Mouse (Mus musculus): Measurements from ENCODE around the gene Fgf4.
"Not testable (repeated sequence)": the region's sequence is repeated elsewhere in the genome, so short reads cannot be mapped to it uniquely, and the experiment has no call there.

The Fgf4 gene

DNA sequence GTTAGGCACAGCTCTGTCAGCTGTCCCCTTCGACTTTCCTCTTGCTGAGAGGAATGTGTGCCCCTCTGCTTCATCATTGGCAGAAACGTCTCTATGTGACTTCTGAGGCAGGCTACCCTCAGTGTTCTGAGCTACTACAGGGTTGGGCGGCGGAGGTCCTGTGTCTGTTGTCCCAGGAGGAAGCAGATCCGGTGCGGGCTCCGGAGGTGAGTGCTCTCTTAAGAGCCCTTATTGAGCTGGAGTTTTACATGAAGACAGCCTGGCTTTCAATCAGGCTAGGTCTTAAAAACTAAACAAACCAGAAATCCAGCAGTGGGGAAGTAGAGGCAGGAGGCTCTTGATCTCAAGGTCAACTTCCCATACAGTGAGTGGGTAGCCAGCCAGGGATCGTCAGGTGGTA is 20.4 kb downstream of the Fgf4 start:
- no peak for DNase-seq

DNA sequence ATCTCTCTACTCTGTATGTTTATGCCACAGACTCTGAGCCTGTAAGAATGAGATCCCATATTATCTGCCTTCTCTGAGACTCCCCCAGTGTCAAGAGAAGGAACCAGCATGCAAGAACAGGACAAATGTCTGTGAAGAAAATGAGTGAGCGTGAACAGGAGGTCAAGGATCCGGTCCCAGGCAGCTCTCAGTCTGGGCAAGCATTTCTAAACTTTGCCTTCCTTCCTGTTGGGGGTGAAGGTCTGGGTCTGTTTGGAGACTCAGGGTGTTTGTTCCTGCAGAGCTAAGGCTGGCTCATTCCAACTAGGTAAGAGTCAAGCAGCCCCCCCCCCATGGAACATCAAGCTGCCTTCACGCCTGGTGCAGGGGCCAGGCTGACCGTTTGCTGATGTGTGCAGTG is 25.3 kb downstream of the Fgf4 start:
- DNase-seq, result no peak

DNA sequence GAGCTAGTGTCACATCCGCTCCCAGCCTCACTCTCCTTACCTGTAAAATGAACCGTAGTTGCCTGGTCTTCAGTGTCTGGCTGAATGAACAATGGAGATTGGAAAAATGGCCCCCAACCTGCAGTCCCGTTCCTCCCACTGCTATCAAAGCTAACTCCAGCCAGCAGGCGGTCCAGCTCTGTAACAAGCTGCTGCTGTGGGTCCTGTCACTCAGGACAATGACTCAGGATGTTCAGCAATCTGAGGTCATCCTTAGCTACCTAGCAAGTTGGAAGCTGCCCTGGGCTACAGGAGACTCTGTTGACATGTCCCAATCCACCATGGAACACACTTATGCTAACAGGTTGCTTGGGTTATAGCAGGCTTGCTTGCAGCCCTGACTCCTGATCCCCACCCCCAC is 26.0 kb downstream of the Fgf4 start:
- DNase-seq, result no peak

DNA sequence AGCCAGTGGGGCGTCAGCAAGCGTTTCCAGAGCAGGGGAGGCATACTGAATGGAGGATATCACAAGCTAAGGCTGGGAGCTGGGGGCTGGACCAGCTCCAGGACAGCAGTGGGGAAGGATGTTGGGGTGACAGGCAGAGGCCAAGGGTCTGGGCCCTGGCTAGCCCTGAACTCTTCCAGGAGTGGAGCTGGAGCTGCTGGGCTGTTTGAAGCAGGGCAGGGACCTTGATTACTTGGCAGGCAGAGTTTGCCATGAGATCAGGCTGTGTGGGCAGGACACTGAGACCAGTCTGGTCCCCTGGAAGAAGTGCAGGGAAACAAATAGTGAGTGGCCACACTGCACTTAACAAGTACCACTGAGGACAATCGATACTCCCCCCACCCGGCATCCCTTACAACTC is 27.1 kb downstream of the Fgf4 start:
- DNase-seq, result no peak

DNA sequence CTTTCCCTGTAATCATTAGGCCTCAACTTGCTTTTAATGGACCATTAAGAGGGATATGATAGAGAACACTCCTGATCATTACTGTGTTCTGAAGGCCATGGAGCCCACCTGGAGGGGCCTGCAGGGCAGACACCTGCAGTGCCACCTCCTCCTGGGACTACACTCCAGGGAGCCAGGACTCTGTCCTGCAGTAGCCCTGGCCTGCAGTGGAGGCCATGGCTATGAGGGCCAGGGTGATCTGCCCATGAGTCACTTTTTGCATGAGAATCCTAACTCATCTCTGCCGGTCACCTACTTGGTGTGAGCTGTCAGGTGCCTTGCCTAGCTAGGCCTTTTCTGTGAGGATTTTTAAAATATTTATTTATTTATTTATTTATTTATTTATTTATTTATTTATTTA is 31.2 kb downstream of the Fgf4 start:
- DNase-seq, result no peak

DNA sequence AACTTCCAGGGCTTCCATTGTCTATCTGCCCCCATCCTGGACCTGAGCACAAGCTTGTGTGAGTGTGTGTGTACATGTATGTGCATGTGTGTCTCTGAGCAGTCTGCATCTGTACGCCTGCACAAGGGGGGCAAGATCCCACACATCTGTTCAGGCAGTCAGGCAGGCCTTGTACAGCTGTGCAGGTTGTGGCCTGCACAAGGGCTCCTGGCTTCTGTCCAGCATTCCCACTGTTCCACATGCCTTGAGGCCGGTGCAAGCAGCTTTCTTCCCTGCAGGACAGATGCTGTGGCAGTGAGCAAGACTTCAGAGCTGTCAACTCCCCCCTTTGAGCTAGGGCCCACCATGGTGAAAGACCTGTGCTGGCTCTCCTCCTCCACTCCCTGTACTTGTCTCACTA is 35.9 kb downstream of the Fgf4 start:
- DNase-seq, result peak; percentile 34

DNA sequence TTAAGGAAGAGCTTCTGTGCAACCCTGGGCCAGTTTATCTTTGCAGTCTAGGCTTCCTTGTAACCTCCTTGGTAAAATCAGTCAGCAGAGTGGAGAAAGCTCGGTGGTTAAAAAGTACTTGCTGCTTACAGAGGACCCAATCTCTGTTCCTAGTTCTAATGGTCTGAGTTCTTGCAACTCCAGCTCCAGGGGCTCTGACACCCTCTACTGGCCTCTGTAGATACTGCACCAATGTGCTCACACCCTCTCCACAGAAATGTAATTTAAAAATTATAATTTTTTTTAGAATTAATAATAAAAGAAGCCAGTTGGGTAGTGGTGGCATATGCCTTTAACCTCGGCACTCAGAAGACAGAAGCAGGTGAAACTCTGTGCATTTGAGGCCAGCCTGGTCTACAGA is 40.5 kb downstream of the Fgf4 start:
- no peak for DNase-seq

DNA sequence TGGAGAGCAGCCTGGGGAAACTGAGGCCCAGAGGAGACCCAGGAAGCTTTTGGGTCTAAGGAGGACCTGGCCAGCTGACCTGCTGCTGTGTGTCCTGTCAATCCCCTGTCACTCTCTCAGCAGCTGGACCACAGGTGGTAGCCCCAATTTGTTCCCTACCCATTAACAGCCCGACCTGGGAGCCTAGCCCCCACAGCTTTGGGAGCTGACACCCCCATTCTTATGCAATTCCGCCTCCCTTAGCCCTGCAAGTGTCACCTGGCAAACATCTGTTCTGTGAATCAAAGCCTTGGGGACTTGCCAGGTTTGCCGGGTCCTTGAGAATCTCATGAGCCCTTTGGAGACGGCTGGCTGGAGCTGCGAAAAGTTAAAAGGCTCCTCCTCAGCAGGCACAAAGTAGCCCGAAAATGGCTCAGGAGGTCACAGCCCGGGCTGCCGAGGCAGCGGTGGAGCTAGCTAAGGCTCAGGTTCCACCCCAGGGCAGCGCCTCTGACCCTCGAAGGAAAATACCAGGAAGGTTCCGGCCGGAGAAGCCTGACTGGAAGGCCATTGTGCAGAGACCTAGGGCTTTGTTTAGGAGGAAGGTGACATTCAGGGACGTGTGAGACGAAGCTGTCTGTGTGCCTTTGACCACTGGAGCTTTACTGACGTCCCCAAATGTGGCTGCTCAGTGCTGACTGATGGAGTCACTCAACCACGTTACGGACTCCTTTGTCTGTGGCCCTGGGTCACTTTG is 41.6 kb downstream of the Fgf4 start:
- no peak for DNase-seq

DNA sequence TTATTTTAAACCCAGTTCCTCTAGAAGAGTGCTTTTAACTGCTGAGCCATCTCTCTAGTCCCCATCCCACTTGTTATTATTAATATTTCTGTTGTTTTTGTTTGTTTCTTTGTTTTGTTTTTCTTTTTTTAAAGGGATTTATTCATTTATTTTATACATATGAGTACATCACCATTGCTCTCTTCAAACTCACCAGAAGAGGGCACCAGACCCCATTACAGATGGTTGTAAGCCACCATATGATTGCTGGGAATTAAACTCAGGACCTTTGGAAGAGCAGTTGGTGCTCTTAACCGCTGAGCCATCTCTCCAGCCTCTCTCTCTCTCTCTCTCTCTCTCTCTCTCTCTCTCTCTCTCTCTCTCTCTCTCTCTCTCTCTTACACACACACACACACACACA is 43.5 kb downstream of the Fgf4 start:
- not testable (repeated sequence) for DNase-seq

DNA sequence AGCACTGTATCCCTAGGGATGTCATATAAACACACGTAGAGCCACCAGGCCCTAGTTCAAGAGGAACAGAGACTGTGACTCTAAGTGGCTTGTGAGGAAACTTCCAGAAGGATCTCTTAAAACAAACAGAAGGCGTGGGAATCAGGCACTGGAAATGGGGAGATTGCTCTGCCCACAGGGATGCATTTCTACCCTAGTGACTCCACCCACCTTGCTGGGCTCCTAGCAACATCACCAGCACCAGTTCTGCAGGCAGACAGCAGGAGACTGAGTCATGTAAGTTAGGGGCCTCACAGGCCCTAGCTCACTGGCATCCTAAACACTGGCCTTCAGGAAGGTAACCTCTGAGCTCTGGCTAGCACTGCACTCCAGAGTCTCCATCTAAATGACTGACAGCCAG is 44.7 kb downstream of the Fgf4 start:
- DNase-seq, result no peak

DNA sequence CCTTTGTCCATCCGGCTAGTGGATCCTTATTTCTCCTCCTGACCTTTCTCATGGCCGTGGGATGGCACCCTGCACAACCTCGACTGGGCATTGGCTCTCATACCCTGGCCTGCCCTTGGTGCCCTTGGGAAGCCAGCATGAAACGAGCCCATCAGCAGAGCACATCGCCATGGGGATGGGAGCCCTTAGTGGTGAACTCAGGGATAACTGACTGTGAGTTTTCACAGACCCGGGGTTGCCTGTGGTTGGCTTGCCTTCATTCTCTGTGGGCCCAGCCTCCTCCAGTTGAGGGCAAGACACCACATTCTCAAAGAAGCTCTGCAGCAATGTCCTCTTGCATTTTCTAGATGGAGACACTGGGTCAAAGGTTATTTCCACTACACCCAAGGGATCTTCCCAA is 45.2 kb downstream of the Fgf4 start:
- DNase-seq, result no peak

DNA sequence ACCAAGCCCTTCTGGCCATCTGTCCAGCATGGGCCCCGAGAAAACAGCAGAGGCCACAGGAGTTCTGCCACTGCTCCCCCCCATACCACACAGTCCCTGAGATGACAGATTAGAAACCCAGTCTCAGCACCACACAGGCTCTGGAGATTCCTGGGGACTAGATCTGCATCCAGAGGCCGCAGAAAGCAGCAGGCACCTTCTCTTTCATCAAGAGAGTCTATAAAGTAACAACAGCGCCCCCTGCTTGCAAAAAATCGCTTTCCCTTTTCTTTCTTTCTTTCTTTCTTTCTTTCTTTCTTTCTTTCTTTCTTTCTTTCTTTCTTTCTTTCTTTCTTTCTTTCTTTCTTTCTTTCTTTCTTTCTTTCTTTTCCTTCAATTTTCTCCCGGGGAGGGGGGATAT is 47.0 kb downstream of the Fgf4 start:
- peak; percentile 71 for DNase-seq

DNA sequence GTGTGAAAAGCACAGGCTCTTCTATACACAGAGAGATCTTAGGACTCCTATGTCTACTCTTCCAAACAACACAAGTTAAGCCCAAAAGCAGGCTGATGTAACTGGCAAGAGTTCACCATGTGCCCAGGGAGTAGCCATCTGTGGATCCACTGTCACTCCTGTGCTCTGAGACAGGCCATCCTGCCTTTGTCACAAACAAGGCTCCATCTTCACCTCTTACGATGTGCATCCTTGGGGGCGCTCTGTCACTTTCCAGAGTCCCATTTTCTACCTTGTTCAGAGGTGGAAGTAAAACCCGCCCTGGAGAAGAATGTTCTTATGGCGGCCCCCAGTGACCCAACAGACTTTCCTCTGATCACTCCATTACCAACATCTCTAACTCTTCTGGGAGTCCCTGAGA is 47.5 kb downstream of the Fgf4 start:
- no peak for DNase-seq

DNA sequence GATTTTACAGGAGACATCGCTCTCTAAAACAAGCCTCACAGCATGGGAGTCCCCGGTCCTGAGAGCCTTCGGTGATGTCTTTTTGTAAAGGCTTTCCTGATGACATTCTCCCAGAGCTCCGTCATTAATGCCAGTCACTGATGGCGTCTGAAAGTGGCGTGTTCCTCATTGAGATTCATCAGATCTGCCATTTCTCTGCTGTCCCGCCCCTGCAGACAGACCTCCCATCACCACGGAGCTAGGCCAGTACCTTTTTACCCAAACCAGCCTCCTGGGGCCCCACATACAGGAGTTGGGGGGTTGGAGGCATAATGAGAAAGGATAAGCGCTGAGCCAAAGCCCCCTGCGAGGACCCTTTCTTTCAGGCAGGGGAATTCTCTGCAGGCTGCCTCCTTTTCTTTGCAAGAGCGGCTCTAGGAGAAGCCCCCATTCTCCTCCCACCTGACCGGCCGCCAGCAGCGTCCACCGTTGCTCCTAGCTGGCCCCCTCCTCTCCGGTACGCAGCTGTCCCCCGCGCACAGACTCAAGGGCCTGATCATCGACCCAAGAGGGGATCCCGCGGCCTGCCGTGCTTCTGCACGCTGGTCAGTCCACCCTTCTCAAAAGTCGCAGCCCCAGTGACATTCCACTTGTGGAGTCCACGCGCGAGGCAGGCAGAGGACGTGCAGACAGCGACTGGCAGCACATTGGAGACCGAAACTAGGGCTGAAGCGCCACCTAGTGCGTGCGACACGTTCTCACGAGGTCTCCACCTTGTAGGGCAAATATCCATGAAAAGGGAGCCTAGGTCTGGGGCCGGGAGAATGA is 48.3 kb downstream of the Fgf4 start:
- peak; percentile 87 for DNase-seq

DNA sequence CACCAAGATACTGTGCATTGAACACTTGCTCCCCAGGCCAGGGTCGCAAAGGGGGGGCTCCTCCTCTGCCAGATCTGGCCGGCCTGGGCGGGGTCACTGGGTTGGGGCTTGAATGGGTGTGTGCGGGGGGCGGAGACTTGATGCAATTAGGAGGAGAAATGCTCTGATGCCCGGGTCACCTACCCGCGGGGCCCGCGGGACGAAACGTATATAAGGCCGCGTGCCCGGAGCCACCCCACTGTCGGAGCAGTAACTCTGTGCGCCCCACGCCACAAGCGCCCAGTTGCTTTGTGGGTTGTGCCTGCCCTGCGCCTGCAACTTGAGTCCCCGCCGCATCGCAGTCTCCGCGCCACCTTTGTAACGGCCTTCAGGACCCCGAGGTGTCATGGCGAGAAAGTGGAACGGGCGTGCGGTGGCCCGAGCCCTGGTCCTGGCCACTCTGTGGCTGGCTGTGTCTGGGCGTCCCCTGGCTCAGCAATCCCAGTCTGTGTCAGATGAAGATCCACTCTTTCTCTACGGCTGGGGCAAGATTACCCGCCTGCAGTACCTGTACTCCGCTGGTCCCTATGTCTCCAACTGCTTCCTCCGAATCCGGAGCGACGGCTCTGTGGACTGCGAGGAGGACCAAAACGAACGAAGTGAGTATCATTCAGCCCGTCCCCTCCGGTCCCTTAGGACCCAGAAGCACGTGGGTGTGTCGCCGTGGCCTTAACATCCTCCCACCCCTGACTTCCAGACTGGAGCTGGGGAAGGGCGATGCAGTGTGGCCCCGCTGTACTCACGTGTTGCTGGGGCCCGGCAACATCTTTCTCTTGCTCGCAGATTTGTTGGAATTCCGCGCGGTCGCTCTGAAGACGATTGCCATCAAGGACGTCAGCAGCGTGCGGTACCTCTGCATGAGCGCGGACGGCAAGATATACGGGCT is 49.4 kb downstream of the Fgf4 start, which contains the start of gene Fgf15:
Fgf15 (plus strand) TSS at position 238 of the 925 bp plus-strand sequence.
- peak; percentile 33 for DNase-seq

DNA sequence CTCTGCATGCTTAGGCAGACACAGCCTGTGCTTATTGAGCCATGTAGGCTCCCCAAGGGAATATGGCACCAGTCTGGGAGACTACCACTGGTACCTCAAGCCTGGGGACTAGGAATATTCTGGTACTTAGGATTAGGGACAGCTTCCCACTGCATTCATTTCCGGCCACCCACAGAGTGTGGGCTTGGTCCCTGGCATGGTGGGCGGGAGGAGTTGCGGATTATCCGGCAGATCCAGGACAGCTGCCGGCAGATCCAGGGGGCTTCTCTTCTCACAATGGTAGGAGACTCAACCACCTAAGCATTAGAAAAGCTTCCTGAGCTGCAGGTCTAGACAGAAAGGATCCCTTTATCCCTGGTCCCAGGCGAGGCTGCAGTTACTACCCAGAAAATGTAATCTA is 51.3 kb downstream of the Fgf4 start:
- DNase-seq, result no peak

DNA sequence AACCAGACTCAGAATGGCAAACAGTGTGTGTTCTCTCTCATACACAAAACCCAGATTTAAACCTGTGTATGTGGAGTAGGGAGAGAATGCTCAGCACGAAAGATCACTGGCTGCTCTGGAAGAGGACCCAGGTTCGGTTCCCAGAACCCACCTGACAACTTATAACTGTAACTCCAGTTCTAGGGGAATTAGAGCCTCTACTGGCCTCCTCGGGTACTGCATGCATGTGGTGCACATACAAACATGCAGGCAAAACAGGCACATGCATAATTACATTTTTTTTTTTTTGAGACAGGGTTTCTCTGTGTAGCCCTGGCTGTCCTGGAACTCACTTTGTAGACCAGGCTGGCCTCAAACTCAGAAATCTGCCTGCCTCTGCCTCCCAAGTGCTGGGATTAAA is 58.3 kb downstream of the Fgf4 start:
- not testable (repeated sequence) for DNase-seq

DNA sequence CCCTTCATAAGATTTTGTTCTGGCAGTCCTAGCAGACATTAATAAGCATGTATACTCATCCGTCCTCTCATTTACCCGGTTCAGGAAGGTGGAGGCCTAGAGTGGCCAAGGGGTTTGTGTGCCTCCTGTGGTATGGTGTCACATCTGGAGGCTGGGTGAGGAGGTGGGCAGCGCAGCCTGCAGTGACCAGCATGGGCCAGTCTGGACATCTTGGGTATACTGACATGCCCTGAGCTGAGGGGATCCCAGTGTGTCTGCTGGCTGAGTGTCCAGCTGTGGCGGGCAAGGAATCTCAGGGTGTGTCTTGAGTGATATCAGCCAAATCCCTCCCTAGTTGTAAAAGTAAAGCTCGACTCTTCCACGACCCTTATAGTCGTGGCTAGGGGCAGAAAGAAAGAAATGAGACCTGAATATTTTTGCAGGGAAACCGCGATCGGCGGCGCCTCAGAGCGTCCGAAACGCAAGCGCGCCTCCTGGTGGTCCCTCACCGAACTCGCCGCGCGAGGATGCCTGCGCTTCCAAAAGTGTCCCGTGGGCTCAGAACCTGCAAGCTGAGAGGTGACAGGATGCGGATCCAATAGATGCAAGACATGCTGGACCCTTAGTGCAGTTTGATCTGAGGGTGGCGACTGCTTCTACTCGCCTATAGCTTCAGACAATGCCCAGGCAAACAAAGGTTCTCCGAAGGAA is 59.7 kb downstream of the Fgf4 start:
- DNase-seq, result peak; percentile 80

DNA sequence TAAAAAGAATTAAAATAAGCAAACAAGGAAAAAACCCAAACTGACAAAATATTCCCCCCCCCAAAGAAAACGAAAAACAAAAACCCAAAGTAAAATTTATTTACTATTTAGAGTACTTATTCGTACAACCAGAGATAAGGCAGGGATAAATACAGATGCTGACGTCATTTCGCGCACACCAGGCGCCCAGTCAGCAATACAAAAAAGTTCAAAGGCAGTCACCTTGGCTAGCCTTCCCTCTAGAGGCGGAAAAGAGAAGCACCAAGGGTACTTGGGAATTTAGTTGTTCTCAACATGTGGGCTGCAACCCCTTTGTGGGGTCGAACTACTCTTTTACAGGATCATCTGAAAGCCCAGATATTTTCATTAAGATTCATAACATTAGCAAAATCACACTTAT is 60.6 kb downstream of the Fgf4 start:
- DNase-seq, result no peak

DNA sequence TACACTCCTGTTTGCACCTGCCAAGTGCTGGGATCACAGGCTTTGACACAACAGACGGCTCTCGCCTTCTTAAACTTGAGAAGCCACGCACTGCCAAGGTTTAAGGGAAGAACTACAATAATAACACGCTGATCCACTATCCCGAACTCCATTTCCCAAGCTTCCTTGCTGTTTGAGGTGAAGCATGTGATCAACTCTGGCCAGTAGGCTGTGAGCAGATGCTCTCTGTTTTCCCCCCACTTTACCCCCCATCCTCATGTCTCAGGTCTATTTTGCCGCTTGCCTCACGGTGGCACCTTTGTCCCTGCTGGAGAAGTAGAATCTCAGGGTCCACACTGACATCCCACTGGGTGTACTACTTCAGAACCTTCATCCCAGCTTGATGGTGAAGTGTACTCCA is 61.5 kb downstream of the Fgf4 start:
- DNase-seq, result no peak

DNA sequence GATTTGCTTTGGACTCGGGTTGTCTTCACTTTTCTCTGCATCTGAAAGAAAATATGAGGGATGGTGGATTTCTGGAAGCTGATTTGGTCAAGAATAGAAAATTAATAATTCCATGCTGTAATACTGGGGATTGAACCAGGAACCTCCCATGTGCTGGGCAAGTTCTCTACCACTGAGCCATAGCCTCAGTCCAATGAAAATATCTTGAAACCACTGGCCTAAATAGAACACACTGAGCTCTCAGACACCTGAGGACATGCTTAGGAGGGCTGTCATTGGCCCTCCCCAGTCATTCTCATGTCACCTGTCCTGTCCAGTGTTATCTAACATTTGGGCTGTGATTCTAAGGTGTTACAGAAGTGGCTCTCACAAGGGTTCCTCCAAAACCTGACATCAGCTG is 64.0 kb downstream of the Fgf4 start:
- no peak for DNase-seq

DNA sequence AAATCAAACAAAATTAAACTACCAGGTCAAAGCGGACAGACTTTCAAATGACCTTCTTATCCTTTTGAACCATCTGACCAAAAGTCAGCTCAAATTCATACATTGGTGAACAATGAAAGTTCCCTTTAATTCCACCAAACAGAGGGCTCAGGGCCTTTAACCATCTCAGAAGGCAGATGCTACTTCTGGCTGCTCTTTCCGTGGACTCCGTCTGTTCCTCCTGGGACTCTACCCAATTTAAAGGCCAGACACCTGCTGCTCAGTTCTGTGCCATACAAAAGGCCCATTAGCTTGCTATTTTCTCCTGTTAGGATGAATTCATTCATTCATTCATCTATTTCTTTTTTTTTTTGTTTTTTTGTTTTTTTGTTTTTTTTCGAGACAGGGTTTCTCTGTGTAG is 65.7 kb downstream of the Fgf4 start:
- DNase-seq, result no peak
